Mouse (Mus musculus) stomach, postnatal 0 days (tissue): ENCODE measurements at regions not wholly inside any gene's neighbourhood (a gene's known extent, or its start where the extent isn't known, plus 50 kb on each side); places are given as distances from the start of the nearest gene placed in this dataset.

Source experiments
- CTCF ChIP-seq: IDR thresholded peaks from 2 replicates; pipeline ENCODE4 v1.5.1; 2016; ENCODE audit warnings: antibody characterized with exemption, low read depth, mild to moderate bottlenecking, moderate library complexity
- EP300 ChIP-seq: optimal IDR thresholded peaks from 2 replicates; pipeline ENCODE3; 2016; ENCODE audit warnings: antibody characterized with exemption

- TF ChIP-seq CTCF (no peak), EP300 (no peak)
These were observed 152.8 kb downstream of the Dll1 start for GRCm38 (mm10) chr17:15223826-15224225.
